Comparison of ENCODE assay signal across 8 mouse cellular contexts in genomic region chr12:32952416-32952815, GRCm38 (mm10). TPM values are rescaled to one million over a fixed set of nuclear protein-coding genes. Genes with fewer than 3 reads are reported as not detected.
DNase-seq lines count a peak whose midpoint lies in the region; ATAC-seq and TF ChIP-seq lines count a peak whose summit lies in the region.

No protein-coding gene starts in this region.

- WGBS in midbrain, embryonic 14.5 days, result 39% methylated on average over 3 of the region's 3 CpGs
- WGBS in midbrain, embryonic 11.5 days, result 38% methylated on average over 3 of the region's 3 CpGs
- WGBS in kidney, postnatal 0 days, result 42% methylated on average over 3 of the region's 3 CpGs
- WGBS in liver, embryonic 15.5 days (ENCODE audit: insufficient replicate concordance), result 28% methylated on average over 3 of the region's 3 CpGs

- H3K27me3 ChIP-seq in midbrain, embryonic 14.5 days (ENCODE audit: control insufficient read depth, insufficient read depth, low read length), result no peaks in the 10 kb centered on the region
- H3K27me3 ChIP-seq in midbrain, embryonic 11.5 days (ENCODE audit: control insufficient read depth, insufficient read depth, low read length), result no peaks in the 10 kb centered on the region
- no peaks in the 10 kb centered on the region for H3K27me3 ChIP-seq in kidney, postnatal 0 days (ENCODE audit: insufficient read depth, low read length)
- H3K27me3 ChIP-seq in liver, embryonic 15.5 days, result no peaks in the 10 kb centered on the region

- H3K36me3 ChIP-seq in midbrain, embryonic 14.5 days (ENCODE audit: control insufficient read depth, insufficient read depth, low read length), result no peaks in the 10 kb centered on the region
- no peaks in the 10 kb centered on the region for H3K36me3 ChIP-seq in midbrain, embryonic 11.5 days (ENCODE audit: control insufficient read depth, insufficient read depth, low read length)
- no peaks in the 10 kb centered on the region for H3K36me3 ChIP-seq in kidney, postnatal 0 days (ENCODE audit: insufficient read depth, low read length)
- H3K36me3 ChIP-seq in liver, embryonic 15.5 days (replicated peaks), result no peaks in the 10 kb centered on the region

- DNase-seq in midbrain, embryonic 14.5 days, result peak; percentile 19
- DNase-seq in midbrain, embryonic 11.5 days (ENCODE audit: low spot score, missing footprints), result no peak
- DNase-seq in adrenal gland, postnatal 10 days, result peak; percentile 52
- peak; percentile 64 for DNase-seq in kidney, postnatal 0 days (ENCODE audit: low spot score)
- peak; percentile 76 for DNase-seq in skeletal muscle tissue, adult 2 months (ENCODE audit: low read depth, low spot score)

- peak; percentile 66 for TF ChIP-seq CTCF in kidney, postnatal 0 days (IDR thresholded peaks at IDR 0.05; ENCODE audit: low read depth)

- no peak overlapping the region for H3K4me3 ChIP-seq in midbrain, embryonic 14.5 days (replicated peaks; ENCODE audit: low read depth, low read length)
- H3K4me3 ChIP-seq in midbrain, embryonic 11.5 days (ENCODE audit: low read depth, low read length), result no peak overlapping the region
- no peak overlapping the region for H3K4me3 ChIP-seq in kidney, postnatal 0 days (replicated peaks; ENCODE audit: low read depth, low read length)
- no peak overlapping the region for H3K4me3 ChIP-seq in liver, embryonic 15.5 days (replicated peaks)

- peaks cover 24% of the 10 kb centered on the region for H3K4me1 ChIP-seq in midbrain, embryonic 14.5 days (ENCODE audit: control insufficient read depth, insufficient read depth, low read length)
- peaks cover 3% of the 10 kb centered on the region; the same call in 1 of the 2 replicates for H3K4me1 ChIP-seq in midbrain, embryonic 11.5 days (ENCODE audit: control insufficient read depth, insufficient read depth, low read length)
- peaks cover 15% of the 10 kb centered on the region; the same call in 1 of the 2 replicates for H3K4me1 ChIP-seq in kidney, postnatal 0 days (replicated peaks; ENCODE audit: insufficient read depth, low read length)
- H3K4me1 ChIP-seq in liver, embryonic 15.5 days (replicated peaks), result peaks cover 42% of the 10 kb centered on the region

- no peak overlapping the region for H3K27ac ChIP-seq in midbrain, embryonic 14.5 days (replicated peaks; ENCODE audit: low read depth, low read length)
- H3K27ac ChIP-seq in midbrain, embryonic 11.5 days (ENCODE audit: low read depth, low read length), result no peak overlapping the region
- H3K27ac ChIP-seq in kidney, postnatal 0 days, result no peak overlapping the region
- H3K27ac ChIP-seq in liver, embryonic 15.5 days (replicated peaks), result 0 out of 2 replicates have a peak overlapping the region, but pooled peaks have one; percentile 34

- peak overlapping the region; percentile 63; the same call in 1 of the 2 replicates for H3K4me2 ChIP-seq in midbrain, embryonic 14.5 days (ENCODE audit: low read length)
- no peak overlapping the region for H3K4me2 ChIP-seq in midbrain, embryonic 11.5 days
- H3K4me2 ChIP-seq in kidney, postnatal 0 days (ENCODE audit: low read length), result no peak overlapping the region
- peak overlapping the region; percentile 35 for H3K4me2 ChIP-seq in liver, embryonic 15.5 days

- no peak overlapping the region for H3K9ac ChIP-seq in midbrain, embryonic 14.5 days (replicated peaks; ENCODE audit: low read length)
- no peak overlapping the region for H3K9ac ChIP-seq in midbrain, embryonic 11.5 days (ENCODE audit: low read length)
- H3K9ac ChIP-seq in kidney, postnatal 0 days (ENCODE audit: low read depth, low read length), result no peak overlapping the region
- no peak overlapping the region for H3K9ac ChIP-seq in liver, embryonic 15.5 days

- no peaks in the 10 kb centered on the region for H3K9me3 ChIP-seq in midbrain, embryonic 14.5 days (ENCODE audit: control insufficient read depth, low read length)
- no peaks in the 10 kb centered on the region for H3K9me3 ChIP-seq in midbrain, embryonic 11.5 days (ENCODE audit: control insufficient read depth, low read length)
- H3K9me3 ChIP-seq in kidney, postnatal 0 days (replicated peaks; ENCODE audit: low read length), result no peaks in the 10 kb centered on the region
- H3K9me3 ChIP-seq in liver, embryonic 15.5 days (replicated peaks), result no peaks in the 10 kb centered on the region

- ATAC-seq in midbrain, embryonic 14.5 days (ENCODE audit: low FRiP score, low TSS enrichment), result no peak
- ATAC-seq in midbrain, embryonic 11.5 days (ENCODE audit: low FRiP score), result no peak
- 0 out of 2 replicates have a peak, but pooled peaks have one; percentile 42 for ATAC-seq in erythroid progenitor cell, adult 5-6 weeks (replicated peaks; ENCODE audit: low FRiP score, poor library complexity, severe bottlenecking)
- ATAC-seq in kidney, postnatal 0 days (replicated peaks; ENCODE audit: low FRiP score, low read depth), result no peak
- no peak for ATAC-seq in liver, embryonic 15.5 days (ENCODE audit: insufficient read depth)
- no peak for ATAC-seq in erythroblast, adult 5-6 weeks (replicated peaks; ENCODE audit: low FRiP score, poor library complexity, severe bottlenecking)

RNA-seq across cellular contexts. Expression of gene Sypl, which starts 1.3 kb away (rescaled TPM):
- polyA plus RNA-seq in midbrain, embryonic 14.5 days (2014; fragmentation: Nextera tagmentation; extraction: Ambion mirVana), result 34.2 and 39.4 TPM in 2 replicates
- polyA plus RNA-seq in midbrain, embryonic 11.5 days (2014; fragmentation: Nextera tagmentation; extraction: Ambion mirVana), result 45.3 and 52.8 TPM in 2 replicates
- total RNA-seq in adrenal gland, postnatal 10 days (2021), result 10 to 100 TPM; 95.0 to 99.0 TPM
- total RNA-seq in erythroid progenitor cell, adult 5-6 weeks (2015; ENCODE audit: low replicate concordance), result 32.1 and 35.6 TPM in 2 replicates
- total RNA-seq in erythroid progenitor cell, adult 5-6 weeks (2017; ENCODE audit: low replicate concordance), result 24.4 and 27.0 TPM in 2 replicates
- 174 and 179 TPM in 2 replicates for polyA plus RNA-seq in kidney, postnatal 0 days (2015; fragmentation: Nextera tagmentation; extraction: Ambion mirVana)
- polyA plus RNA-seq in liver, embryonic 15.5 days (2015; fragmentation: Nextera tagmentation; extraction: Ambion mirVana), result 40.4 and 42.0 TPM in 2 replicates
- total RNA-seq in erythroblast, adult 5-6 weeks (2015; ENCODE audit: low replicate concordance), result 34.6 and 44.3 TPM in 2 replicates
- 10.3 and 17.8 TPM in 2 replicates for total RNA-seq in erythroblast, adult 5-6 weeks (2017; ENCODE audit: low replicate concordance)

Comparison
In these comparisons a context has a peak if more than half of its experiments do, and no peak if none do; other contexts are left out.
1. H3K4me2 ChIP-seq: peak in midbrain, embryonic 14.5 days (single experiment) and liver, embryonic 15.5 days (single experiment); none in midbrain, embryonic 11.5 days (single experiment) and kidney, postnatal 0 days (single experiment).